Mouse (Mus musculus) forebrain, postnatal 0 days (tissue): ENCODE measurements at regions not wholly inside any gene's neighbourhood (a gene's known extent, or its start where the extent isn't known, plus 50 kb on each side); places are given as distances from the start of the nearest gene placed in this dataset.
A peak's percentile ranks its signal among the peaks of the same experiment; 100 is the strongest.
"Not testable (repeated sequence)": the region's sequence is repeated elsewhere in the genome, so short reads cannot be mapped to it uniquely, and the experiment has no call there.

ENCODE experiments used
- ATAC-seq: fragments of 200-750 bp; cut with Nextera tagmentation; 2 replicates; pipeline ENCODE4 v1.8.0; 2017; ENCODE audit warnings: mild to moderate bottlenecking, moderate library complexity
- DNase-seq: peaks from one replicate; pipeline ENCODE4 v3.0.0-alpha.2; 2015
- H3K27ac ChIP-seq: fragments of 300-500 bp; sonication (generic); 2 replicates; pipeline ENCODE4 v1.5.1; 2014; ENCODE audit warnings: low read depth, mild to moderate bottlenecking, antibody characterized with exemption, low read length, moderate library complexity, mixed read lengths
- H3K27me3 ChIP-seq: fragments of 300-500 bp; sonication (generic); 2 replicates; pipeline ENCODE4 v1.6.1; 2014; ENCODE audit warnings: mild to moderate bottlenecking, low read length, mixed read lengths; ENCODE audit not compliant: insufficient read depth
- H3K36me3 ChIP-seq: fragments of 300-500 bp; sonication (generic); 2 replicates; pipeline ENCODE4 v1.6.1; 2014; ENCODE audit warnings: mild to moderate bottlenecking, moderate library complexity; ENCODE audit not compliant: insufficient read depth
- H3K4me1 ChIP-seq: fragments of 300-500 bp; sonication (generic); 2 replicates; pipeline ENCODE4 v1.6.1; 2014; ENCODE audit warnings: antibody characterized with exemption; ENCODE audit not compliant: insufficient read depth
- H3K4me2 ChIP-seq: fragments of 300-500 bp; sonication (generic); 2 replicates; pipeline ENCODE4 v1.6.1; 2014; ENCODE audit warnings: low read depth, mild to moderate bottlenecking, moderate library complexity
- H3K4me3 ChIP-seq: fragments of 300-500 bp; sonication (generic); 2 replicates; pipeline ENCODE4 v1.5.1; 2014; ENCODE audit warnings: low read depth, low read length, mixed read lengths
- H3K9ac ChIP-seq: fragments of 300-500 bp; sonication (generic); 2 replicates; pipeline ENCODE4 v1.6.1; 2014; ENCODE audit warnings: mild to moderate bottlenecking
- H3K9me3 ChIP-seq: fragments of 300-500 bp; sonication (generic); 2 replicates; pipeline ENCODE4 v1.6.1; 2016; ENCODE audit warnings: low read length
- CTCF ChIP-seq: sonication (generic); IDR thresholded peaks from 2 replicates; pipeline ENCODE4 v1.5.1; 2016; ENCODE audit warnings: antibody characterized with exemption, control low read depth, low read depth
- WGBS: fragments of 180-500 bp; shearing (Covaris S2); extraction: QIAGEN DNeasy Blood & Tissue Kit; methylation state at CpG from one replicate; pipeline ENCODE4 v1.1.7; 2014; 5-methylcytosine and 5-hydroxymethylcytosine counted together

DNA sequence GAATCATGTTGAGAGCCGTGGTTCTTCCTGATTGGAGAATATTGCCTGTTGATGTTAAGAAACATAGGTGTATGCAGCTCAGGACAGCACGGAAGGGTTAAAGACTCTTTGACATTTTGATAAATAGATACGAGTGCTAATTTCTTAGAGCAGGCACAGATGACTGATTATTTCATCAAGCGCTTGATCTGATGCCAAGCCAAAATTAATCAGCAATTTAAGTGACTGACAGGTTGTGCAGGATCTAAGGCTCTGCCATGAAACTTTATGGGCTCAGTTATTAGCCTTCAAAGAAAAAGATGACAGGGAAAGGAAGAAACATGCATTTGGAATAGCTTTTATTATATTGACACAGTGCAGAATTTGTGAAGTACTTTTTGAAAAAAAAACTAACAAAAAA is 157.2 kb upstream of the Gje1 start:
- Histone ChIP-seq H3K9ac (no peak overlapping the region), H3K27me3 (no peaks in the 10 kb centered on the region), H3K4me3 (no peak overlapping the region), H3K36me3 (no peaks in the 10 kb centered on the region), H3K4me1 (no peaks in the 10 kb centered on the region), H3K27ac (no peak overlapping the region), H3K9me3 (no peaks in the 10 kb centered on the region), H3K4me2 (no peak overlapping the region)
- DNase-seq (peak; percentile 20), ATAC-seq (no peak)
- TF ChIP-seq CTCF = no peak
- WGBS = 32% methylated on average over 4 of the region's 4 CpGs

- peak overlapping the region; percentile 50; the same call in 1 of the 2 replicates for H3K27ac ChIP-seq
- peak; percentile 75; the same call in 1 of the 2 replicates for ATAC-seq
- WGBS = 23% methylated on average over 3 of the region's 3 CpGs
- H3K4me3 ChIP-seq = no peak overlapping the region
- no peak overlapping the region for H3K9ac ChIP-seq
- no peaks in the 10 kb centered on the region for H3K27me3 ChIP-seq
- peak; percentile 30 for DNase-seq
- TF ChIP-seq CTCF = no peak
- no peaks in the 10 kb centered on the region for H3K9me3 ChIP-seq
- no peaks in the 10 kb centered on the region for H3K4me1 ChIP-seq
- H3K36me3 ChIP-seq = no peaks in the 10 kb centered on the region
- no peak overlapping the region for H3K4me2 ChIP-seq
Observed at GRCm38 (mm10) chr10:14861241-14861640, 143.2 kb upstream of the Gje1 start.

GRCm38 (mm10) chr10:14860126-14860638 is 142.2 kb upstream of the Gje1 start:
- H3K36me3 ChIP-seq = no peaks in the 10 kb centered on the region
- H3K4me3 ChIP-seq = no peak overlapping the region
- H3K27me3 ChIP-seq = no peaks in the 10 kb centered on the region
- no peak for ATAC-seq
- peak; percentile 6 for DNase-seq
- H3K27ac ChIP-seq = no peak overlapping the region
- no peak for TF ChIP-seq CTCF
- WGBS = 81% methylated on average over 6 of the region's 6 CpGs
- no peak overlapping the region for H3K9ac ChIP-seq
- no peak overlapping the region for H3K4me2 ChIP-seq
- H3K9me3 ChIP-seq = no peaks in the 10 kb centered on the region
- no peaks in the 10 kb centered on the region for H3K4me1 ChIP-seq

GRCm38 (mm10) chr10:14846601-14847000 is 128.6 kb upstream of the Gje1 start:
- H3K9ac ChIP-seq, H3K9me3 ChIP-seq, DNase-seq, H3K27ac ChIP-seq, H3K4me2 ChIP-seq, H3K27me3 ChIP-seq, H3K36me3 ChIP-seq, H3K4me3 ChIP-seq, ATAC-seq, H3K4me1 ChIP-seq: not testable (repeated sequence)
- 95% methylated on average over 3 of the region's 3 CpGs for WGBS

GRCm38 (mm10) chr10:14845058-14845457 is 127.0 kb upstream of the Gje1 start:
- TF ChIP-seq CTCF = no peak

More at GRCm38 (mm10) chr10:14845058-14845457, 127.0 kb upstream of the Gje1 start:
- Histone ChIP-seq H3K36me3 (no peaks in the 10 kb centered on the region), H3K27ac (no peak overlapping the region), H3K4me2 (no peak overlapping the region), H3K9me3 (no peaks in the 10 kb centered on the region), H3K27me3 (no peaks in the 10 kb centered on the region), H3K4me3 (no peak overlapping the region), H3K9ac (no peak overlapping the region), H3K4me1 (no peaks in the 10 kb centered on the region)
- ATAC-seq = peak; percentile 47; the same call in 1 of the 2 replicates
- DNase-seq = no peak
- WGBS = 62% methylated on average over 2 of the region's 2 CpGs
